Mouse (Mus musculus): ENCODE data around the gene Diablo. TPM values are rescaled to one million over a fixed set of nuclear protein-coding genes. Genes with fewer than 3 reads are reported as not detected.

Diablo gene
- polyA plus RNA-seq, 1 experiment from 2014 or later: 58.4 TPM

GRCm38 (mm10) chr5:123507936-123508723 lies 15.8 kb downstream of the Diablo start:
- ChIA-PET POLR2A (no interaction called here), CTCF (interaction anchor here (1.2 to 1.3 kb wide), 2 partner anchors 8 to 13 kb away, joined by 3 to 5 read pairs; no protein-coding TSS in a partner anchor)
- peaks cover 9% of the 10 kb centered on the region for H3K27me3 ChIP-seq
- no peak for TF ChIP-seq CTCF (IDR thresholded peaks at IDR 0.05)
- DNase-seq (ENCODE audit: low read depth, low spot score) (no peak), ATAC-seq (peak; percentile 49)
- in situ Hi-C loops (cut with MboI; ENCODE audit: low pct_unique_long_range_greater_than_20kb): no loop called here

GRCm38 (mm10) chr5:123501973-123502372 lies 22.0 kb downstream of the Diablo start:
- ATAC-seq: no peak
- no peak for DNase-seq (ENCODE audit: low read depth, low spot score)
- in situ Hi-C loops (cut with MboI; ENCODE audit: low pct_unique_long_range_greater_than_20kb): no loop called here
- POLR2A ChIA-PET: no interaction called here
- CTCF ChIA-PET: no interaction called here
- H3K27me3 ChIP-seq: peaks cover 11% of the 10 kb centered on the region
- no peak for TF ChIP-seq CTCF (IDR thresholded peaks at IDR 0.05)

- in situ Hi-C loops (cut with MboI; ENCODE audit: low pct_unique_long_range_greater_than_20kb): loop anchor here (5.0 to 10.0 kb wide), 2 partner anchors 57 to 215 kb away; no protein-coding TSS in a partner anchor
- peaks cover 4% of the 10 kb centered on the region for H3K27me3 ChIP-seq
- DNase-seq (ENCODE audit: low read depth, low spot score) (no peak), ATAC-seq (peak; percentile 19)
- CTCF ChIA-PET: interaction anchor here (0.7 to 3.4 kb wide), 9 partner anchors 14 to 122 kb away, joined by 3 to 17 read pairs (median 5); no protein-coding TSS in a partner anchor
- TF ChIP-seq CTCF (IDR thresholded peaks at IDR 0.05): no peak
- POLR2A ChIA-PET: interaction anchor here (0.7 kb wide), 1 partner anchor 53 kb away, joined by 3 read pairs; no protein-coding TSS in a partner anchor
Measured at GRCm38 (mm10) chr5:123499717-123500116, 24.3 kb downstream of the Diablo start.

GRCm38 (mm10) chr5:123489935-123490334 lies 34.0 kb downstream of the Diablo start:
- ATAC-seq: no peak
- TF ChIP-seq CTCF (IDR thresholded peaks at IDR 0.05): no peak
- H3K27me3 ChIP-seq: peaks cover 38% of the 10 kb centered on the region
- ChIA-PET POLR2A (no interaction called here), CTCF (no interaction called here)
- DNase-seq (ENCODE audit: low read depth, low spot score): no peak
- in situ Hi-C loops (cut with MboI; ENCODE audit: low pct_unique_long_range_greater_than_20kb): loop anchor here (10.0 kb wide), 1 partner anchor 205 kb away; no protein-coding TSS in a partner anchor

- H3K27me3 ChIP-seq: peaks cover 40% of the 10 kb centered on the region
- CTCF ChIA-PET: interaction anchor here (0.8 kb wide), 1 partner anchor 10 kb away, joined by 3 read pairs; no protein-coding TSS in a partner anchor
- TF ChIP-seq CTCF (IDR thresholded peaks at IDR 0.05): no peak
- POLR2A ChIA-PET: interaction anchor here (0.7 kb wide), 1 partner anchor 97 kb away, joined by 5 read pairs; no protein-coding TSS in a partner anchor
- no peak for ATAC-seq
- no peak for DNase-seq (ENCODE audit: low read depth, low spot score)
- in situ Hi-C loops (cut with MboI; ENCODE audit: low pct_unique_long_range_greater_than_20kb): no loop called here
Measured at GRCm38 (mm10) chr5:123489112-123489785, 34.7 kb downstream of the Diablo start, which contains the start of the genes Lrrc43 and Il31. Lrrc43 (plus strand) TSS chr5:123489305. Il31 (minus strand) TSS chr5:123489489.

- ATAC-seq (no peak), DNase-seq (ENCODE audit: low read depth, low spot score) (no peak)
- ChIA-PET POLR2A (no interaction called here), CTCF (no interaction called here)
- H3K27me3 ChIP-seq: peaks cover 45% of the 10 kb centered on the region
- no peak for TF ChIP-seq CTCF (IDR thresholded peaks at IDR 0.05)
- in situ Hi-C loops (cut with MboI; ENCODE audit: low pct_unique_long_range_greater_than_20kb): no loop called here
Measured at GRCm38 (mm10) chr5:123487659-123488395, 36.1 kb downstream of the Diablo start.

- DNase-seq (ENCODE audit: low read depth, low spot score) (no peak), ATAC-seq (no peak)
- in situ Hi-C loops (cut with MboI; ENCODE audit: low pct_unique_long_range_greater_than_20kb): no loop called here
- ChIA-PET CTCF (interaction anchor here (1.3 to 1.9 kb wide), 2 partner anchors 12 to 26 kb away, joined by 3 to 7 read pairs; no protein-coding TSS in a partner anchor), POLR2A (no interaction called here)
- no peaks in the 10 kb centered on the region for H3K27me3 ChIP-seq
- TF ChIP-seq CTCF (IDR thresholded peaks at IDR 0.05): no peak
Measured at GRCm38 (mm10) chr5:123473817-123474216, 50.2 kb downstream of the Diablo start.

GRCm38 (mm10) chr5:123470784-123471400 lies 53.1 kb downstream of the Diablo start:
- ATAC-seq (no peak), DNase-seq (ENCODE audit: low read depth, low spot score) (no peak)
- H3K27me3 ChIP-seq: no peaks in the 10 kb centered on the region
- POLR2A ChIA-PET: interaction anchor here (2.0 kb wide), 1 partner anchor 12 kb away, joined by 4 read pairs; no protein-coding TSS in a partner anchor
- no peak for TF ChIP-seq CTCF (IDR thresholded peaks at IDR 0.05)
- in situ Hi-C loops (cut with MboI; ENCODE audit: low pct_unique_long_range_greater_than_20kb): no loop called here
- CTCF ChIA-PET: interaction anchor here (1.4 kb wide), 1 partner anchor 24 kb away, joined by 3 read pairs; no protein-coding TSS in a partner anchor

- in situ Hi-C loops (cut with MboI; ENCODE audit: low pct_unique_long_range_greater_than_20kb): no loop called here
- no peak for DNase-seq (ENCODE audit: low read depth, low spot score)
- TF ChIP-seq CTCF (IDR thresholded peaks at IDR 0.05): no peak
- POLR2A ChIA-PET: no interaction called here
- ATAC-seq: no peak
- CTCF ChIA-PET: no interaction called here
- no peaks in the 10 kb centered on the region for H3K27me3 ChIP-seq
Measured at GRCm38 (mm10) chr5:123464638-123465037, 59.3 kb downstream of the Diablo start.

Measured in Patski (cell line).